Mouse (Mus musculus) layer of hippocampus, adult 18-20 months (tissue): ENCODE measurements around the gene Myo1e. TPM values are rescaled to one million over a fixed set of nuclear protein-coding genes. Genes with fewer than 3 reads are reported as not detected.

Source experiments
- DNase-seq, 2 experiments: peaks; one replicate each; pipeline ENCODE4 v3.0.0; 2022; ENCODE audit warnings: low spot score in 2 of 2
- microRNA-seq, 2 experiments: library from miRNA; unstranded; fragments of <30 nt; microRNA quantifications; one replicate each; pipeline ENCODE4 v1.2.0; 2021
- total RNA-seq, 2 experiments: library from RNA; stranded (reverse); gene quantifications; 2 replicates each; pipeline ENCODE4 v1.2.3; 2021

The Myo1e gene
- total RNA-seq, 2 experiments from 2014 or later: 9.0 to 9.6 TPM

DNA sequence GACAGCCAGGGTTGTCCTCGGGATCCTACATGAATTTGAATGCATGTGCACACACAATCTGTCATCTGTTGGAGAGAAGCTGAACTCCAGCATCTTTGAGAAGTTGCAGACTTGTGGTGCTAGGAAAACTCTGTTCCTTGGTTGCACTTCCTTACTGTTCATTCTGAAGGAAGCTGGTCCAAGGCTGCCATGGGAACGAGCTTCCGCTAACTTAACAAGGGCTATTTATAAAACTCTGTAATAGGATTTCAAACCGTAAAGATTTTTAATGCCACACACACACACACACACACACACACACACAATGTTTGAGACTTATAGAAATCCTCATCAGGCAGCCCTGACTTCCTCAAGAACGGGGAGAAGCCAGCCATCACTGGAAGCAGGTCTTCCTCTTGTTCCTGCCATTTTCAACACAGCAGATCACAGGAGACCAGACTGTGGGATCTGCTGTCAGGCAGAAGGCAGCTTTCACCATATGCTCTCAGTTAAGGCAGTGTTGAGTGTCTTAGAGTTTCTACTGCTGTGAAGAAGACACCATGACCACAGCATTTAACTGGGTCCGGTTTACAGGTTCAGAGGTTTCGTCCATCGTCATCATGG is 194.9 kb downstream of the Myo1e start:
- DNase-seq: peak; percentile 26 to 55

DNA sequence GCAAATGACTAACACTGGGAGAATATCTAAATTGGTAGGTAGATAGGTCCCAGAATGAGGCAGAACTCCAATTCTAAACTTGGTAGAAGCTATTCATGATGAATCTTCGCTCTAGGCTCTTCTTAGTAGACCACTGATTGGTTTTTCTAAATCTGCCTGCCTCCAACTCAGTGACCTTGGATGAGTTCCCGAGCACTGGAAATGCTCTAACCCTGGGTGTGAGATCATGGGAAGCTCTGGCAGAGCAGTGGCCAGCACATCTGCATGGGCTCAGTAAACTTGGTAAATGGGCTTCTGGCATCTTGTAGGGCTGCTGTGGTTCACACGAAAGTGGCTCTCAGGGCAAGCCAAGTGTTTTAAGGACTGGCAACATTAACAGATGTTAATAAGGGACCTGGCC is 199.4 kb downstream of the Myo1e start:
- no peak for DNase-seq

DNA sequence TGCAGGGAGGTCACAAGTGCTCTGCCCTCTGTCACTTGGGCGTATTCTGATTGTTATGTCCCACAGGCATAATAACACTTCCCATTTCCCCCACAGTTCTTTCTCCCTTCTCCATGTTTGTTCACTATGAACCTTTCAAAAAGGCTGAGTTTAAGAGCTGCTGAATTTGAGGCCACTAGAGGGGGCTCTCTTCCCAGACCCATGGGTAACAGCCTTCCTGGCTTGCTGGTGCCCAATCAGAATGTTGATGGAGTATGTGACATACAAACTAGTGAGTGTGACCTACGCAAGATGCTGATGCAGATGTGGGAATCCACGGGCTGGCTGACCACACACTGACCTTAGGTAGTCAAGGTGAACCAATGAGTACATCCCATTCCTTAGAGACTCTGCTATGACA is 201.6 kb downstream of the Myo1e start:
- DNase-seq: peak in 1 of 2 experiments; percentile 64

DNA sequence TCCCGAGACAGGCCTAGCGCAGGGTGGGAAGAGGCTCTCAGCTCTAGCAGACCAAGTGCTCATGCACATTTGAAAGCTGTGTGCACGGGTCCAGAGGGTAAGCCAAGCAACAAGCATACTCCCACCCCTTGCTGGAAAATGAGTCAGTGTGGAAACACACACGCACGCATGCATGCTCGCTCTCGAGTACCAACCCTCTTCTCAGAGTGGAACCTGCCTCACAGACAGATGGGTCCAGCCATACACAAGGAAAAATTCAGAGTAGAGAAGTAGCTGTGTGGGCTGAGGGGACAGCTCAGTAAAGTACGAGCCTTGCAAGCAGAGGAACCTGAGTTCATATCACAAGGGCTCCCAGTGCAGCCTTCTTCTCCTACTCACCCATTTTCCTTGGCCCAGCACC is 202.6 kb downstream of the Myo1e start:
- no peak for DNase-seq

DNA sequence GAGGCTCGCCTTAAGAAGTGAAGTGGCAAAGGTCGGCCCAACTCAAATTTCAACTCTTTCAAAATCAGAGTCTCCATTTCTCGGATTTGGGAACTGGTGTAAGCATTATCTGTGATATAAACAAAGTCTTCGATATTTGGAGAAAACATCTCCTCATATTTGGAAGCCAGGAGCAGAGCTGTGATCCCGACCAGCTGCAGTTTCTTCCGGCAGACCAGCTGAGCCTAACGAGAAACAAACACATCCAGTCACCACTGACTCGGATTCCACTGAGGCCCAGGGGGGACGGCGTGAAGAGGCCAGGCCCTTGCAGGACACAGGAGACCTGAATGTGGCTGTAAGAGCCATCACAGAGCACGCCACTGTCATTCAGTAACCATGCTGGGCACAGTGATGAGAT is 203.5 kb downstream of the Myo1e start:
- no peak for DNase-seq

DNA sequence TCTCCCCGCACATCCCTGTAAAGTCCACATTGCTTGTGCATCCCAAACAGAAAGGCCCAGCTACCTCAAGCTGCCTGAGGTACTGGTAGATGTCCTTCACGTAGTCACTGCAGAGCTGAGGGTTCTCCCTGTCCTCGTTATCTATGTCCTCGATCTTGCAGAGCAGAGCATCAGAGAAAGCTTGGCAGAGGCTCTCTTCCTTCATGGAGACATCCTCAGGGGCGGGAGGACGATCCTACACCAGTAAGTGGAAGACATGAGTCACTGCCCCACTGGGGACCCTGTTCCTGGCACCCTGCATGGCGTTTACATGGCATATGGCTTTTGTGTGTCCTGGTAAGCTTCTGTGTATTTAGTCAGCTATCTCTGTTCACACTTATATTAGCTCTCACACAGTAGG is 205.9 kb downstream of the Myo1e start:
- DNase-seq: no peak

DNA sequence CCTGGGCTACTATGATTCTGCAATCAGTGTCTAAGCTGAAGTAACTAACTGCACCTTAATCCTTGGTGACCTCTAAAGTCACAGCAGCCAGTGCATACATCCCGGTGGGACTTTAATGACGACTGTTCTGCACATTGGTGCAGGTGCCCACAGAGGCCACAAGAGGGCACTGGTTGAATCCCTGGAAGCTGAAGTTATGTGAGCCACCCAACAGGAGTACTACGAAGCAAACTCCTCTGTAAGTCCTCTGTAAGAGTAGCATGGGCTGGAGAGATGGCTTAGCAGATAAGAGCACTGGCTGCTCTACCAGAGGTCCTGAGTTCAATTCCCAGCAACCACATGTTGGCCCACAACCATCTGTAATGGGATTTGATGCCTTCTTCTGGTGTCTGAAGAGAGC is 209.3 kb downstream of the Myo1e start:
- no peak for DNase-seq

DNA sequence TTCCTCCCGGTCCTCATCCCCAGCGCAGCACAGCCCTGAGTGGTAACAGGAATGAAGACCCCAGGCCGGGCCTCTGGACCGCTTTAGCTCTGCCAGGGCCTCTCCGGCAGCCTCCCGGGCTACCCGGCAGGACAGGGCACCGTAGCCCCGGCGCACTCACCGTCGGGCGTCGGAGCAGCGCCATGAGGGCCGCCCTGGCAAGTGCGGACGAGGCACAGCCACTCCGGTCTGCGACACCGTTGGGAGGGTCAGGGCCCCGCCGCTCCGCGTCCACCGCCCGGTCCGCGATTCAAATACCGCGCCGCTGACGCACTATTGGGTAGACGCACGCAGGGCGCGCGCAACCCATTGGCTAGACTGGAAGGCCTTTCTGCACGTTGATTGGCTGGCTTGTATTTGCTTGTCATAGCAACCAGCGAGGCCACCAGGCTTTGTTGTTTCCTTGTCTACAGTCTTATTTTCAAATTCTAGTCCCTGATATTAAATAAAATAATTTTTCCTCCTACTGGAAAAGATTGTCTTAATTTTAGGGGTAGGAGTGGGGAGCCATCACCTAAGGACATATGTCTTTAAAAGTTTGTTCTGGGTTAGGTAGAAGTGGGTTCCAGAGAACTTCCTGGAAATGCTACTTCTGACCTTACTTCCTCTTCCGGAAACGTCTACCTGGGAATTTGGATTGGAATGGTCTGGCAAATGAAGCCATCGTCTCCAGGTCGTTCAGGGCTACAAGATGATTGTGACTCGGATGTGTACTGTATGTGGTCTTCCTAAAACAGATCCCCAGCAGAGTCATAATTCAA is 214.3 kb downstream of the Myo1e start, which contains the start of gene Ccnb2:
Gene Ccnb2, minus strand, starts transcription at position 291 of the 800 bp plus-strand sequence.
- DNase-seq: peak; percentile 73 to 89

DNA sequence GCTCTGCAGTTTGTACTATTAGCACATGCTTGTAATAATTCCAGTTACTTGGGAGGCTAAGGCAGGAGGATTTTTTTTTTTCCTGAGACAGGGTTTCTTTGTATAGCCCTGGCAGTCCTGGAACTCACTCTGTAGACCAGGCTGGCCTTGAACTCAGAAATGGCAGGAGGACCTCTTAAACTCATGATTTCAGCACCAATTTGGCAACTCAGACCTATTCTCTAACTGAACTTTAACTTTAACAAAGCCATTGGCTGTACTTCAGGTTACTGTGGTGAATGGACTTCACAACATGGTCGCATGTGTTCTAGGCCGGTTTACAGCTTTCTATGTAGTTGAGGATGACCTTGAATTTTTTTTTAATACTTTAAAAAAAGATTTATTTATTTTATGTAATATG is 215.5 kb downstream of the Myo1e start:
- DNase-seq: no peak

DNA sequence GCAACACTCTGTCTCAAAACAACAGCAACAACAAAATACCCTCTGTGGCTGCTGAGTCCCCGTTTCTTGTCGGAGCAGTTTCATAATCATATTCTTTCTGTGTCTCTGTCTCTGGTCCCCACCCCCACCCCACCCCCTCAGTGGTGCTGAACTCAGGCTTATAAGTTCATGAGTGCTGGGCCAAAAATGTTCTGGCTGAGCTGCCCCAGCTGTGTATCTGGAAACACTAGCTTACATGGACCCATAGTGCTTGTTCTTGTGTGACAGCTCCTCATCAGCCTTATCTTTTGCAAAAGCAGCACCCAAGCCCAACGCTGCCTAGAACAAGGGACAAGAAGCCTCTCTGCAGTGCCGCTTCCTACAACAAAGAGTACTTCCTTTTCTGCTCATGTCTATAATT is 232.8 kb downstream of the Myo1e start:
- no peak for DNase-seq

DNA sequence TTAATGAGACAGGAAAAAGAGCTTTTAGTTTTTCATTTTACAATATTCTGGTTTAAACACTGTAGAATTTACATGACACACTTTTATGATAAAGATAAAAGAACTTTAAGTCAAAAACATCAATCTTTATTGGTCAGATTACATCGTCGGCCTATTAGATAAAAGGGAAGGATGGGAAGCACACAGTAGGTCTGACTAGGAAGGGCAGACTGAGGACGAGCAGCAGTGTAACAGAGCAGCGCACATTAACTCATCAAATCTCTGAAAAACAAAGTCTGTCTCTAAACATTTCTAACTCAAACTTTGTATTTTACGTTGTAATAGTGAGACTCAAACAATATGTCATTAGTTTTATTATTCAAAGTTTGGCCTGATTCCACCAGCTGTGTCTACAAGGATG is 241.9 kb downstream of the Myo1e start:
- DNase-seq: no peak

Small RNAs within 50 kb of the gene (microRNA-seq; reads per million reads assigned to microRNA genes)
- gene Mir5626: 0.49 to 0.78 reads per million in 2 experiments

Other genes with a start within 250 kb of the Myo1e start
- 10 to 100 TPM; 37.9 to 38.0 TPM for gene Bnip2, start 217.9 kb upstream of the Myo1e start, total RNA-seq
- 10 to 100 TPM; 48.8 to 50.7 TPM for gene Gtf2a2, start 194.8 kb upstream of the Myo1e start, total RNA-seq
- gene Gcnt3, start 169.3 kb upstream of the Myo1e start, total RNA-seq: not detected
- gene Fam81a, start 64.8 kb upstream of the Myo1e start, total RNA-seq: 100 to 1,000 TPM; 100 to 105 TPM
- 1 to 10 TPM; 1.1 to 1.2 TPM for gene Ccnb2, start 214.2 kb downstream of the Myo1e start, total RNA-seq